Mouse (Mus musculus) hindbrain, embryonic 12.5 days (tissue): Measurements from ENCODE around the gene Emd. TPM values are rescaled to one million over a fixed set of nuclear protein-coding genes. Genes with fewer than 3 reads are reported as not detected.

ENCODE experiments used
- microRNA-seq: library from miRNA; unstranded; fragments of <30 nt; microRNA quantifications from one replicate; pipeline ENCODE4, GENCODE M21; 2017
- polyA plus RNA-seq: library from polyadenylated mRNA; unstranded; fragments of >200 nt; fragmentation: Nextera tagmentation; extraction: Ambion mirVana; gene quantifications from 2 replicates; pipeline ENCODE4 v1.2.1, GENCODE M21; 2016

Emd gene
- polyA plus RNA-seq, 1 experiment from 2014 or later, result 17.0 TPM

Small RNA genes within 50 kb of the gene (microRNA-seq; reads per million reads assigned to microRNA genes)
- not detected for gene Mir7091

Other genes starting within 250 kb of the Emd start
- gene Irak1, start 230.8 kb upstream of the Emd start, polyA plus RNA-seq, result 53.9 and 58.2 TPM in 2 replicates
- gene Opn1mw, start 127.2 kb upstream of the Emd start, polyA plus RNA-seq, result not detected in 2 replicates
- 14.9 and 16.7 TPM in 2 replicates for gene Mecp2, start 119.3 kb upstream of the Emd start, polyA plus RNA-seq
- not detected in 2 replicates for gene Tex28, start 86.8 kb upstream of the Emd start, polyA plus RNA-seq
- 0.10 and 0.18 TPM in 2 replicates for gene Tktl1, start 77.4 kb upstream of the Emd start, polyA plus RNA-seq
- gene Flna, start 4.9 kb upstream of the Emd start, polyA plus RNA-seq, result 253 and 262 TPM in 2 replicates
- gene Rpl10, start 16.1 kb downstream of the Emd start, polyA plus RNA-seq, result 520 and 550 TPM in 2 replicates
- 80.2 and 85.6 TPM in 2 replicates for gene Taz, start 27.2 kb downstream of the Emd start, polyA plus RNA-seq
- 6.3 and 6.5 TPM in 2 replicates for gene Dnase1l1, start 27.6 kb downstream of the Emd start, polyA plus RNA-seq
- gene Atp6ap1, start 42.4 kb downstream of the Emd start, polyA plus RNA-seq, result 140 and 143 TPM in 2 replicates
- gene Gdi1, start 50.3 kb downstream of the Emd start, polyA plus RNA-seq, result 697 and 732 TPM in 2 replicates
- gene Fam50a, start 58.3 kb downstream of the Emd start, polyA plus RNA-seq, result 62.3 and 65.8 TPM in 2 replicates
- gene Plxna3, start 74.4 kb downstream of the Emd start, polyA plus RNA-seq, result 48.6 and 51.8 TPM in 2 replicates
- 90.1 and 94.4 TPM in 2 replicates for gene Lage3, start 98.9 kb downstream of the Emd start, polyA plus RNA-seq
- gene Ubl4a, start 118.5 kb downstream of the Emd start, polyA plus RNA-seq, result 56.7 and 63.1 TPM in 2 replicates
- gene Slc10a3, start 118.7 kb downstream of the Emd start, polyA plus RNA-seq, result 10.1 and 10.5 TPM in 2 replicates
- 32.1 and 33.7 TPM in 2 replicates for gene Fam3a, start 138.6 kb downstream of the Emd start, polyA plus RNA-seq
- gene Ikbkg, start 138.6 kb downstream of the Emd start, polyA plus RNA-seq, result 24.2 and 27.7 TPM in 2 replicates
- 48.8 and 52.9 TPM in 2 replicates for gene G6pdx, start 174.5 kb downstream of the Emd start, polyA plus RNA-seq
- not detected in 2 replicates for gene Gm6880, start 226.7 kb downstream of the Emd start, polyA plus RNA-seq